Mouse (Mus musculus) cerebellum, adult 11 months (tissue): Measurements from ENCODE around the gene Dnah8.
"Not testable (repeated sequence)": the region's sequence is repeated elsewhere in the genome, so short reads cannot be mapped to it uniquely, and the experiment has no call there.

ENCODE experiments used
- DNase-seq: peaks from one replicate; pipeline ENCODE4 v3.0.0; 2022

Gene Dnah8

DNA sequence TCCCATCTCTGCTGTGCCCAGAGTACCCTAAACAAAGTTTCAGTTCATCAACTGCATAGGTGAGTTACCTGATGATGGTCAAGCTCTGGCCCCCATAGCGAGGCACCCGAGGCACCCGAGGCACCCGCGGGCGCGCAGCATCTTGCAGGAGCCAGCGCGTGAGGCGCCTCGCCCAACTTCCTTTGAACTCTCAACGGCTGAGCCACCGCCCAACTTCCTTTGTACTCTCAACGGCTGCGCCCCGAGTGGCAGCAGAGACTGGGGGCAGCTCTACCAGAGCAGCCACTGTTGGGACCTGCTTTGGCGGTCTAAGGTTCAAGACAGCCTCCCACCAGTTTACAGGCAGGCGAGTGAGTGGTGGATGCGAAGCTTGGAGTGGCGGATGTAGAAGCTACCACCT, at the start of gene Dnah8:
Gene Dnah8 (plus strand): TSS at position 223 of the 400 bp plus-strand sequence.
- not testable (repeated sequence) for DNase-seq

DNA sequence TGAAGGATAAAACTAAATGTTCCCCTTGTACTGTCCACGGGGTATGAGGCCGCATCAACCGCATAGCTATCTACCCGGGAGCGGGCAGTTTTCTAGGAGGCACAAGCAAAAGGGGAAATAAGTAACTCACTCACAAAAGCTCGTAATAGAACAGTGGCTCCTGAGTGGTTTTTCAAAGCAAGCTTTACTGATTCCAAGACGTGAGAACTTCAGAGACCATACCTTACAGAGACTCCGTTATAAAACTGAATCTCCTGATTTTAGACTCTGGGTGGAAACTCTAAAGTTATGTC, 49.4 kb upstream of the Dnah8 start:
- DNase-seq, result no peak

DNA sequence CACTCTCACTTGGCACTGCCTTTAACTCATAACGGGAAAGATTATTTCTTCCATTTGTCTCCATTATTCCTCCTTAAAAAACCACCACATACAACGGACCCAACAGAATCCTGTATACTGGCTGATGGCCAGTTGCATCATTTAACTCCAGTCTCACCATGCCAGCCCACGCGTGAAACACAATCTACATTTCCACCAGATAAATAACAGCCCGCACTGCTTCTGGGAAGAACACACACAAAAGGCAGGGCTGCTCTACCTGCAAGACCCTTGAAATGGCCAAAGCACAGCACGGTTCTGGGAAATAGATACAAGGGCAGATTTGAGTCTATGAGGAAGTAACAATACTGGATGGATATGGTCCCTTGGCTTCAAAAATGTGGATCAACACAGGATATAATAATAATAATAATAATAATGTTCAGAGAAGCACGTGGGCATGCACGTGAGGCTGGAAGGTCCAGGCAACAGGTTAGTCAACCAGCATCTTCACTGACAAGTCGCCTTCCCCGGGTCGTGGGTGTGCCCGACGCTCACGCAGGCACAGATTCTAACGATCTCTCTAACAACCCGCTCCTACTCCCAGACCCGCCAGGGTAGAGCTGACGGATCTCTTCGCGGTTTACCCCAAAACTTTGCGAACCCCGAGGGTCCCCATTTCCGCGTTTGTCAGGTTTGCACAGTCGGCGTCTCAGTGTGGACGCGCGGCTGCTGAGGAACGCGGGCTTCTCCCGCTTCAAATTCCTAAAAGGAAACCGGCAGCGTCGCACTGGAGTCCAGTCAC, 48.8 kb upstream of the Dnah8 start:
- peak; percentile 59 for DNase-seq

DNA sequence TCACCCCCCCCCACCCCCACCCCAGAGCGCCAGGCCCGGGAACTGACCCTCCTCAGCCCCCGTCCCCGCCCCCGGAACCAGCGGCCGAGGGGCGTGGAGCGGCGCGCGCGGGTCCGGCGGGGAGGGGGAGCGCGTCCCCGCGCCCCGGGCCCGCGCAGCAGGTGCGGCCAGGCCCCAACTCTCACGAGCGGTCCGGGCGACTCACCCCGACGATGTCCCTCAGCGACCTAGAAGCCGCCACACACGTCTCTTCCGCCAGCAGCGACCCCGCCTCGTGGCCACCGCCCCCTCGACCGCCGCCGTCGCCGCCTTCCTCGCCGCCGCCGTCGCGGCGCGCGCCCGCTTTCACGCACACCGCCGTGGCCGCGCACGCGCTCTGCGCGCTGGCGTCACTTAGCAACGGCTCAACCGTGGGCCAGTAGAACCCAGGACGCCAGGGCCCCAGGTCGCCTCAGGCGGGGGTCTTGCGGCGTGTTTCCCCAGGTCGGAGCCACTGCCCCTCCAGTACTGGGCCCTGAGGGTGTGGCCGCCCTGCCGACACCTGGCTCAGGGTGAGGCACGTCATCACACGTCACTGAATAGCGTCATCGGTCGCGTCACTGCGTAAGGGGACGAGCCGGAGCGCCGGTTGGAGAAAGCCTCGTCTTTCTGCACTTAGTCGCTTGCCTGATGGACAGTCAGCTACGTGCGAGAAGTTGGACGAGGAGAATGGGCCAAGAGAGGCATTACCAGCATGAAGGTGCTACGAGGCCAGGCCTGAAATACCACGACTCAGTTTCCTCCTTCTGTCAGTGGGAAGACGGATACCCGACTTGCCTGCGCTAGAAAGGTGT, 48.0 kb upstream of the Dnah8 start, which contains the start of gene Btbd9:
Gene Btbd9 (minus strand): TSS at position 548 of the 833 bp plus-strand sequence.
- peak; percentile 96 for DNase-seq

DNA sequence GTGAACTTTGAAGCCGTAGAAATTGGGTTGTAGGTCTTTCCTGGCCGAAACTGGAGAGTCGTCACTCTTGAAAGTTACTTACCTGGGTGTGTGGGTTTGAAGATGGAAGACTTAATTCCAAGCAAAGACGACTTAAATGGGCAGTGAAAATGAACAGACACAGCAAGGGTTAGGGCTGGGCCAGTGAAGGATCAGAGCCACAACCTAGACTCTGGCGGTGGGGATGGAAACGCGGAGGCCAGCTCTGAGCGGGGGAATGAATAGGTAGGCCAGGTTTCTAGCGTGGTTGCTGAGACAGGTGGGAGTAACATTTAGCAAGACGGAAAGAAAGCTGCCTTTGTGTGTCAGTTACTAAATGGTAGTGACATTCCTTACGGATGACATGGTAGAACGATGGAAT, 47.2 kb upstream of the Dnah8 start:
- DNase-seq, result peak; percentile 29

DNA sequence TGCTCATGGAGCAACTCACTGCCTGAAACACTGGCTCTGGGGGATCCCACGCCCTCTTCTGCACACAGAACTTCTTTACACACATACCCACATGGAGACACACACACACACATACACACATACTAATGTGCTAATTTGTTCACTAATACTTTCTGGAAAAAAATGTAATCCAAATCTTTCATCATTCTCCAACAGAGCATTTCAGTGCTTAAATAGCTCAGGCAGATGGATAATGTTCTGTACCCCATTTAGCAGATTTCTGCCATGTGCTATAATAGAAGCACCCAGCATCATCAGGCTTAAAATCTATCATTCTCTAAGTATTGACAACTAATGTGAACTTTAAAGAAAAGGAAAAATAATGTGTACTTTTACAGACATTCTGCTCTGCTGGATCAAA, 43.4 kb upstream of the Dnah8 start:
- DNase-seq, result no peak

DNA sequence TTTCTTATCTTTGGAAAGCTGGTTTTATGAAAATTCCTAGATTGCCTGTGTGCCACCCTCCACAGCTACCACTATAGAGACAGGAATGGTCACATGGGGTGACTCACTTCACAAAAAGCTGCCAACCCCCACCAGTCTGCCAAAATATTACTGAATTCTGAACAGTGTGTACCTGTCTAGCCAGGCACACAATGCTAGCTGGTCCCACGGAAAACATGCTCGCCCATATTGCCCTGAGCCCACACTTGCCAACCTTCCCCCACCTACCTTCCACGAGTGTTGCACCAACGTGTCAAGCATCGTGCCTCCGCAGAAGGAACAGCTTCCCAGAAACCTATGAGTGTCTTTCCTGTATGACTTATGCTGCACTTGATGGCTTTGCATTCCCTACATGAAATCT, 43.0 kb upstream of the Dnah8 start:
- DNase-seq, result no peak

DNA sequence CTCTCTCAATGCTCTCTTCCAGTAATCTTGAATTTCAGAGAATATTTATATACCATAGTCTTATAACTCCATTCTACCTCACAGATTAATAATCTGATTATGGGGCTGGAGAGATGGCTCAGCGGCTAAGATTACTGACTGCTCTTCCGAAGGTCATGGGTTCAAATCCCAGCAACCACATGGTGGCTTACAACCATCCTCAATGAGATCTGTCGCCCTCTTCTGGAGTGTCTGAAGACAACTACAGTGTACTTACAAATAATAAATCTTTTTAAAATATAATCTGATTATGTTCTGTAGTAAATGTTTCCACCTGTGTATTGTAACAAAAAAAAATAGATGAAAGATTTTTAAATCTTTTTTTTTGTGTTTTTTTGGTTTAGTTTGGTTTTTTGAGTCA, 41.8 kb upstream of the Dnah8 start:
- DNase-seq, result no peak

DNA sequence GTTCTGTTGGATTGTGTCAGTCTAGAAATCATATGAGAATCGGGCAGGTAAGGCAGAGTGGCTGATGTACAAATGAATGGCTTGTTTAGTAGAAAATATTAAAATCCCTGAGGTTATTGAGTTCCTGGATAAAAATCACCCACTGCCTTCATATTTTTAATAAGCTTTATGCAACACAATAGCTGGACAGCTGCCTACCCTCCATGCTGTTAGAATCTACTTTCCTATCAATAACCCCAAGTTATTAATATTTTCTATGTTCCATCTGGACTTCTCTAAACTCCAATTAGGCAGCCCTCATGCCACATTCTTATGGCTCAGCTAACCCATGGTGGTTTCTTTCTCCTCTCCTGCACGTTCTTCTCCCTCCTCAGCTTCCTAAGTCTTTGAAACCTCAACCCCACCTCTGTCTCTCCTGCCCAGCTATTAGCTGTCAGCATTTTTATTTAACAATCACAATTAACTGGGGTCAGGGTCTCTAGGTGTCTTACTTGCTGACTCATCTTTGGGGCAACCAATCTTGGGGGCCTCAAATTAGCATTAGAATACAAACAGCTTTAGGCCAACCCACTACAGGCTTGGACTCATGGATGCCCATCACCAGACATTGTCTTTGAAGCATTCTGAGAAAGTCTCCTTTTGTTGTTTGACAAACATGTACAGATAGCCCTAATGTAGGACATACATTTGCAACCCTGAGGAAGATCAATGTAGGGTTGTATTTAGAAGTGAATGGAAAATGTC, 40.7 kb upstream of the Dnah8 start:
- DNase-seq, result no peak

DNA sequence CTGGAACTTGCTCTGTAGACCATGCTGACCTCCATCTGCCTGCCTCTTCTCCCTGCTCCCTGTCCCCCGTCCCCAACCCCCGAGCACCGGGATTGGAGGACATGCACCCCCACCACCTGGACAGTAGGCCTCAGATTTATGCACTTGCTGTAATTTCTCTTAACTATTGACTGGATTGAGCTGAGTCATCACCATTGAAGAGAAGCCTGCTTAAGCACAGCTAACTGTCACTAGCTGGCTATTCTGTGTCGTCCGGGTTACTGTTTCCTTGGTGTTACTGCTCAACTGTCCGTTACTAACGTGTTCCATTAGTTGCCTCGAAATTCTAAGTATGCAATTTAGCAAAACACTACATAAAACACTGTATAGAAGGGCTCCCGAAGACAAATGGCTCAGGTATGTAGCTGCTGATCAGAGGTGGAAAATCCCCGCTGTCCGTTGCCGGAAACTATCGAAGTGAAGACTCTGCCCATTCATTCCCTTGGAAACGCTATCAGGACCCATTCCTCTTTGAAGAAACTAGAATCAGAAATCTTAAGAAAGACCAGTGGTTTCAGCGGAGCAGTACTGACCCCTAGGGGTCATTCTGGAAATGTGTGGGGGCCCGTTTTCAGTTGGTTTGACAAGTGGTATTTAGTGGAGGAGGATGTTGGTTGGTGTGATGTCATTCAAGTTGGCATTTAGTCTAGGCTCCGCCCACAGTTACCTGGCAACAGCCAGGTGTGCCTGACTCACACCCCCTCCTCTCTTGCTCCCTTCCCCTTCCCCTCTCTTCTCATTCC, 33.5 kb upstream of the Dnah8 start:
- peak; percentile 46 for DNase-seq

DNA sequence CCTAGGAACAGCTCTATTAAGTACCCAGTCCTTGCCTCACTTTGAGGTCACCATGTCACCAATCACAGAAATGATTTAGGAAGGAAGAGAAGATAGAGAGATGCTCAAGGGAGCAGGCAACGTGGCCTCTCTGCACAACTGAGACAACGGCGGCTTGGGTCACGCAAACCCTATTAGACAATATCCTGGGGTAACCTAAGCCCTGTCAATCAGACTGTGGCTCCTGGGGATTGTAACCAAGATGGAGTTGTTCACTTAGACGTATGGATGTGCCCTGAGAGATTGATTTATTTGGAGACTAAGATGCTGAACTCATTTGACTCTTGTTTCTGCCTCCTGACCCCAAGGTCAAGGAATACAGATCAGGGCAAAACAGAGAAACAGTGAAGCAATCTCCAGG, 29.7 kb upstream of the Dnah8 start:
- DNase-seq, result no peak

DNA sequence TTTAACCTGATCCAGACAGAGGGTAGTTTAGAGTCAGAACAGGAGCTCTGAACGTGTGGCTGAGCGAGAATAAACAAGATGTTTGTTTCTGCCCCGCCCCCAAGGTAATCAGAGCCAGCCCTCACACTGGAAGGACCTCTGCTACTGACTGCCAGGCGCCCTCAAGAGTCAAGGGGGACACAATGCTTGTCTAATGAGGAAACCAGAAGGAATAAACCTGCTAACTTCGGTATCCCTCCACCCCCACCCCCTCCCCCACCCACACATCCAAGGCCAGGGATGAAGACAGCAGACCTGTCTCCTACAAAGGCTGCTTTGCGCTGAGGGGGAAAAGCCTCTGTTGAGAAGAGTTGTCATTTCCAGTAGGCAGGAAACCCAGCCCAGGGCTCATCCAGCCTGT, 29.3 kb upstream of the Dnah8 start:
- no peak for DNase-seq

DNA sequence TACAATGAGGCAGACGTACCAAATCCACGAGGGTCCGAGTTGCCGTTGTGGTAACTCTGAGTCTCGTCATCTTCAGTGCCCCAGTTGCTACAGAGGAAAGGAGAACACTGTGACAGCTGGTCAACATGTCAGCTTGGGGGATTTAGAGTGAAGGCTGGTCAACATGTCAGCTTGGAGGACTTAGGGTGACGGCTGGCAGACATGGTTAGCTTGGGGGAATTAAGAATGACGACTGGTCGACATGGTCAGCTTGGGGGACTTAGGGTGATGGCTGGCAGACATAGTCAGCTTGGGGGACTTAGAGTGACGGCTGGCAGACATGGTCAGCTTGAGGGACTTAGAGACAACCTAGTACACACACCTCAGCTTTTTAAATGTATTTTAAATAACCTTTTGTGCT, 26.4 kb upstream of the Dnah8 start:
- DNase-seq, result no peak

DNA sequence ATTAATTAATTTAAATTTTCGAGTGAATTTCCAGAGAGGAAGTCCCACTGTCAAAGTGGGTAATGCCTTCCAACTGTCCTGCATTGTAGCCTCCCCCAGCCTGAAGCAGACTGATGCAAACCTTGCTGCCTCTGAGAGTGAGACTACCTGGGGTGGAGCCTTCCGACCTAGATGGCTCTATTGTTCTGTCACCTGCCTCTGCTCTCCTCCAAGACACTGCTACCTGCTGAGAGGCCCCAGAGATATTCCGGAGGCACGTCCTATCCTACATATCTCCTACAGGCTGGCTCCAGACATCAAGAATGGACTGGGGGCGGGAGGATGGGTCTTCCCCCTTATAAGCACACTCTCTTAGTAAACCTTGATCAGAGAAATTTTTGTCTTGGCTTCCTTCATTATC, 25.9 kb upstream of the Dnah8 start:
- no peak for DNase-seq

DNA sequence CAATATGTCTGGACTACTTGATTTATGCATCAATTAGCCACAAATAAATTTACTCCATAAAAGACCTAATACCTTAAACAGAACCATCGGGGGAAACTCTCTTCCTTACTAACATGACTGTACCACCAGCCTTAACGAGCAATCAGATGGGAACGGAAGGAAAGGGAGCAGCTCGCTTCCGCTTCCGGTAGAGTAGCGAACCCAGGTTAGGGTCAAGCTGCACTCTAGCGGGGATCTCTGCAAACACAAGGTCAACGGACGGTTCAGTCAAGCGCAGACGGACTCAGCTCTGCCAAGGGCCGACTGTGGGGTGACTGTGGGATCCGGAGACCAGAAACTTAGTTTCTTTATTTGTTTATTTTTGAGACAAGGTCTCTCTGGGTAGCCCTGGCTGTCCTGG, 22.0 kb upstream of the Dnah8 start:
- DNase-seq, result no peak

DNA sequence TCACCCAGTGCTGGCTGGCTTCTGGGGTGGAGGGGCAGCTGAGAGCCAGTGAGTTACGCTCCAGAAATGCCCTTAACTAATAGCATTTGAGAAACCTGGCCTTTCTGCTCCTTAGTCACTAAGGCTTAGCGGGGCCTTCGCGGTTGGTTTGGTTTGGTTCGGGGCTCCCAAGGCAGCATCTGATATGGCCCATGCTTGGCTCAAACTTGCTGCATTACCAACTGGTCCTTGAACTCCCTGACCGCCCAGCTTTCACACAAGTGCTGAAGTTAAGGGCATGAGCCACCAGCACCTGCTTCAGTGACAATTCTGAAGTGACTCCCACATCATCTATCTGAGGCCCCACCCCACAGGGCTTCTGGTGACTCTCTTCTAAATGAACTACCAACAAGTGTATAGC, 19.9 kb upstream of the Dnah8 start:
- no peak for DNase-seq

DNA sequence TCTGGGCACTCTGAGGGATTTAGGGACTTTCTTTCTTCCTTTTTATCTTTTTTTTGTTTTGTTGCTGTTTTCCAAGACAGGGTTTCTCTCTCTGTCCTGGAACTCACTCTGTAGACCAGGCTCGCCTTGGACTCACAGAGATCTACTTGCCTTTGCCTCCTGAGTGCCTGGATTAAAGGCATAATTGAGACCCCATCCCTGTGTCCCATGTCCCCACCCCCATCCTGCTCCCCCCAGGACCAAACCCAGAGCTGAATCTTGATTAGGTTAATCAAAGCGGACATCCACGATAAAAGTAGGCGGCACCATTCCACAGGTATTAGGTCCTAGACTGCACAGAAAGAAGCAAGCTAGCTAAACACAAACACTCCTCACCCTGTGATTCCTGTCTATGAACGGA, 19.2 kb upstream of the Dnah8 start:
- no peak for DNase-seq

DNA sequence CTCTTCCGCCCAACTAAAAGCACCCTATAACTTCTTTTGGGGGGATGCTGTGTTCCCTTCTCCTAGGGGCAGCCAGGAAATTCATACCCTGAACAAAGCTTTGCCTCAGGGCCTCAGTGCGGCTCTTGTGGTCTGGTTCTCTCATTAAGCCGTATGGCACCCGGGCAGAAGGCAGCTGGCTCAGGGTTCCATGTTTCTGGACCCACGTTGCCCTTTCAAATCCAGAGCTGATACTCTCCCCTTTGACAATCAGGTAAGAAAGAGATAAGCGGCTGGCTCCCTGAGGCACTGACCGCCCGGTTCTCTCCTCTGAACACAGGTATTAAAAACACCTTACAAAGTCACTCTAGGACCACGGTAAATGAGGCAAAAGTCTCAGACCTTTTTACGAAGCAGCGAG, 17.9 kb upstream of the Dnah8 start:
- DNase-seq, result no peak

DNA sequence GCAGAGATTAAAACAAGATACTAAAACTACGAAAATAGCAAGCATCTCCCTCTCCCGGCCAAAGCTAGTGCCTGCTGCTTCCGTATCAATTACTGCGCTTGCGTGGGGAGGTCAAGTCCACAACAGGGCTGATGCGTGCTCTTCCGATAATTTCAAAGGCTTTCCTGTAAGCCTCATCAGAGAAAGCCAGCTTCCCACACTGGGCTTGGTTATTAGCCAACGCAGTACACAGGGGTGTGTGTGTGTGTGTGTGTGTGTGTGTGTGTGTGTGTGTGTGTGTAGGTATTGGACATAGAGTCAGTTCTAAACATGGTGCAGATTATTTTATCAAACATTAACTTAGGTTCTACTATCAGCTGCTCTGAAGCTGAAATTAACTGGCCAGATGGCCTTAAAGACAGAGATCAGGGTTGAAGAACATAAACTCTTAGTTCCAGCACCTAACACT, 17.5 kb upstream of the Dnah8 start:
- DNase-seq, result no peak

DNA sequence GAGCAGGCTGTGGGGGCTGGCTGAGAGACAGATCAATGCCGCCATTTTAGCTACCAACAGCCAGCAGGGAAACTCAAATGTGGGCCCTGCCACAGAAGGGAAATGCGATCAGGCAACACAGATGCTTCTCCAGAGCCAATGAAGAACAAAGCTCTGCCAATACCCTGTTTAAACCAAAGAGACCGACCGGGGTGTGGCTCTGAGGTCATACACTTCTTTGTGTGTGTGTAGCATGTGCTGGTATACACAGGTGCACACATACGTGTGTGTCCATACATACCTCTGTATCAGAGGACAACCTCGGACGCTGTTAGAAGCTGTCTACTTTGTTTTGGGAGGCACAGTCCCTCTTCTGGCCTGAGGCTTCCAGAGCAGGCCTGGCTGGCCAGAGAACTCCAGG, 16.8 kb upstream of the Dnah8 start:
- no peak for DNase-seq

DNA sequence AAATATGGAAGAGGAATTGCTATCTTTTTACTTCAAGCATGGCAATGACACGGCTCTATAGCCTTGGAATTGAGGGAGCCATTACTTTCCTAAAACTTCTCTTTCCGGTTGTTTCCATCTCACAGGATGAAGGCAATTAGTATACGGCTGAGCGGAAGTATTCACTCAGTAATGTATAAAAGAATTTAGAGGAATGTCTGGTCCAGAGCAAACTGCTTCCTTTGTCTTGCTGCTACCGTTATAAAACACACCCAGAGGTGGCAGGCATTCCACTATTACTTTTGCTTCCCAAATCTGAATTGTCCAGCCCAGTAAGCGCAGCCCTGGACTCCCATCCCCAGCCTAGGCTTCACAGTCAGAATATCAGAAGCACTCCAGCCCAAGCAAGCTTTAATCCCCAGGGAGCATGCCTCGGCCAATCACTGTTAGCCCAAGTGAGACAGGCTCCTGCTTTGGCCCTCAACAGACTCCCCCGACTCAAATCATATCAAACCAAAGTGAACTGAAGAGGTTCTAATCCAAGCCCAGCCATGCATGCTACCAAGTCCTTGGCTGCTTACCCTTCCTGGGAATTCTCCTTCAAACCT, 16.2 kb upstream of the Dnah8 start:
- no peak for DNase-seq

DNA sequence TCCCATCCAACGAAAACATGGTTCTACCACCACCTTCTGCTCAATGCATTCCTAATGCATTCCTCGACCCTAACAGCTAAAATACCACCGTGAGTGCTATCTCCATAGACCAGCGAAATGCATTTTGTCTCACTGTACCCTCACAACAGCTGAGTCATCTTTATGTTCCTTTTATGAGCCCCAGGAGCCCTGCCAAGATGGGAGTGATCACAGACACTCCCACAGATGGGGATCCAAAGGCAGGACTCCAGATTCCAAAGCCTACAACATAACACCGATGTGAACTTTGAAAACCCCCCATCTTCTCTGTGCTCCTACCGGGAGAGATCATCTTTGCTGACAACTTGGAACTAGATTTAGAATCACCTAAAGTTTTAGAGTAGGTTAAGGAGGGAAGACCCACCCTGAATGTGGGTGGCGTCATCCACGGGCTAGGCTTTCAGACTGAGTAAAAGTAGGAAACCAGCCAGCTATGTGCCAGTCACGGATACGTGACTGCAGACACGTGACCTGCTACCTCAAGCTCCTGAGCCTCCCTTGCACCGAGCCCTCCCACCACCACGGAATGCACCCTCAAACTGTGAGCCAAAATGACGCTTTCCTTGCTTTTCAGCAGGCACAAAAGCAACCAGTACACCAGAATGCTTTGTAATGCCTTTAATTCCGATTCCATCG, 14.7 kb upstream of the Dnah8 start:
- DNase-seq, result no peak
